Mouse (Mus musculus): ENCODE results near the gene Map4k5. TPM values are rescaled to one million over a fixed set of nuclear protein-coding genes. Genes with fewer than 3 reads are reported as not detected.

Gene Map4k5
- total RNA-seq, 2 experiments from 2014 or later, result 22.9 to 25.9 TPM

DNA sequence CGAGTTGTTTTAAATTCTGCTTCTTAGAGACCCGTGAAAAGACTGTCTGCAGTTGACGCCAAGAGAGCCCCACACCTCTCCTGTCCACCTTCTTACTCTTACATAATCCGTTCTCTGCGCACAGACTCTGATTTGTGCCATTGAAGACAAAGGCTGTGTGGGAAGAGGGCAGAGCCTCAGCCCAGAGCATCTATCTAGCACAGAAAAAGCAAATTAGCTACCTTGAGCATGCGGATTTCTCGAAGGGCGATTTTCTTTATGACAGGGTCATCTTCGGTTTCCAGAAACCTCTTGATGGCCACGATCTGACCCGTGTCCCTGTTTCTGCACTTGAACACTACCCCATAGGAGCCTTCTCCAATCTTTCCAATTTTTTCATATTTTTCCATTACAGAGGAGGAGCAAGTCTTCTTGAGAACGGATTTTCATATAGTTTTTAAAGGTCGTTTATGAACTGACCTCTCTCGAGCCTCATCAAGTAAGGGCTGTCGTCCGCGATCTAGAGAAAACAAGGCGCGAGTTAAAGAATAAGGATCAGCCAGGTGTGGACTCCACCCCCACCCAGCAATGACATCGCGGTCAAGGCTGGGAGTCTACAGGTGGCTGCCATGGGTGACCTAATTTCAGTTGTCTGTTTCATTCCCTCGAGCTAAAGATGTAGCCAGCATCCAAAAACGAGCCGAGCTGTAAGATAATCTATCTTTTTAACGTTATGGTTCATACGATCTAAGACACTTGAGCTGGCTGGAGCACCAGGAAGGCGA lies 103.1 kb downstream of the Map4k5 start:
- H3K27ac ChIP-seq, result peak overlapping the region; percentile 32; the same call in 1 of the 2 replicates
- peak overlapping the region; percentile 80 for H3K4me3 ChIP-seq
- intact Hi-C loops (cut with DNase I), result loop anchor here (5.0 kb wide), 1 partner anchor 33 kb away; no protein-coding TSS in a partner anchor
- no peak for DNase-seq
- no peak for TF ChIP-seq CTCF (IDR thresholded peaks at IDR 0.05)

DNA sequence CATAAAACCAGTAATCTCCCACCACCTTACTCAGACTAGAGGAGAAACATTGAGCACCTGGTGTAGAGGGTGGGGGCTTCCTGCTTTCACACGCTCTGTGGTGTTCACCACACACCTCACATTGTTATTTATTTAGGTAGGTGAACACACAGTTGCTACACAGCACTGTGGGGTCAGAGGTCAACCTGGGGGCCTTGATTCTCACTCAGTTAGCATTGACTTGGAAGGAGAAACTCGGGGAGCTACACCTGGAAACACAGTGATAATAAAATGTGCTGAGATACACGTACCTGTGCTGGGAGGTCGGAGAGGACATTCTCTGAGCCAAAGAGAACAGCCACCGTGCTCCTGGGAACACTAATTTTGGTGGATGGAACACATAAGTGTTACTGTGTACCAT lies 104.6 kb downstream of the Map4k5 start:
- no peak overlapping the region for H3K4me3 ChIP-seq
- DNase-seq, result no peak
- intact Hi-C loops (cut with DNase I), result no loop called here
- no peak for TF ChIP-seq CTCF (IDR thresholded peaks at IDR 0.05)
- H3K27ac ChIP-seq, result no peak overlapping the region

DNA sequence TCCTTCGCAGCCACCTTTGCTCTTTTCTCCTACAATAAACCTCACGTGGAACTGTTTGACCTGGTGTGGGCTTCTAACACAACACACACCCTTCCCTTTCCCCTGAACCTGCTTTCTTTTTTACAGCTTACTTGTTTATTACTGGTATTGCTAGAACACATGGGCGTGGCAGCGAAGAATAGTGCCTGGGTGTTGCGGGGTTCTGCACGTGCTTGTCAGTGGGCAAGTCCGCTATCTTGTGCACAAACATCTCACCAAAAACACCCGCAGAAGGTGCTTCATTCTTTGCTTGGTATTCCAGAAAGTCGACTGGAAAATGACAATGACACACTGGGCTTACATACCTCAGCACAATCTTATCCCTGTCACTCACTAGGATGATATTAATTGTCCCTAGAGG lies 107.5 kb downstream of the Map4k5 start:
- DNase-seq, result no peak
- TF ChIP-seq CTCF (IDR thresholded peaks at IDR 0.05), result no peak
- intact Hi-C loops (cut with DNase I), result no loop called here
- no peak overlapping the region for H3K27ac ChIP-seq
- H3K4me3 ChIP-seq, result no peak overlapping the region

DNA sequence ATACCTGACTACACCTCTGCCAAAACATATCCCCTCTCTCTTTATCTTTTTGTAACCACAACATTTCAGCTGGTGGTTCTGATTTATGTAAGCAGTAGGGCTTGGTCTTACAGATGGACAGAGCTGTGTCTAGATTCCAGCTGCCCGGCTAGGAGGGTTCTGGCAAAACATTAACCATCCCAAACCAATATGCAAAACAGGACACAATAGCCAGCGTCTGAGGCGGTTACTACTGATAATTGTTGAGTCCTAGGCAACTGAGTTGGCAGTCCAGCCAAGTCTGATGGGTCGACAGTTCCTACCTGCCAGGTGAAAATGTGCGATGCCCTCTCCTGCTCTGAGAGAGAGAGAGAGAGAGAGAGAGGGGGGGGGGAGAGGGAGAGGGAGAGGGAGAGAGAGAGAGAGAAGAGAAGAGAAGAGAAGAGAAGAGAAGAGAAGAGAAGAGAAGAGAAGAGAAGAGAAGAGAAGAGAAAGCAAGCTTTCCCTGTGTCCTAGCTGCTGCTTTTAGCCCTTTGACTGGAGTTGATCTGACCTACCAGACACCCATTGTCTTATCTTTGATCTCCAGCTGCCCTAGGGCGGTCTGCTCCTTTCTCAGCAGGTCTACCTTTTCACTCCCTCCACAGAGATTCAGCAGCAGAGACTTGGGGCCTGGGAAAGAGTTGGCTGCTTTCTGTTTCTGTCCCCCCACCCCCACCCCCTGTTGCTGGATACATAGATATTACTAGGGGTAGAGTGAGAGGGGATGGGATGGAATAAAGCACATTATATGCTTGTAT lies 109.6 kb downstream of the Map4k5 start:
- no peak for TF ChIP-seq CTCF (IDR thresholded peaks at IDR 0.05)
- no peak overlapping the region for H3K4me3 ChIP-seq
- H3K27ac ChIP-seq, result no peak overlapping the region
- no peak for DNase-seq
- intact Hi-C loops (cut with DNase I), result no loop called here

DNA sequence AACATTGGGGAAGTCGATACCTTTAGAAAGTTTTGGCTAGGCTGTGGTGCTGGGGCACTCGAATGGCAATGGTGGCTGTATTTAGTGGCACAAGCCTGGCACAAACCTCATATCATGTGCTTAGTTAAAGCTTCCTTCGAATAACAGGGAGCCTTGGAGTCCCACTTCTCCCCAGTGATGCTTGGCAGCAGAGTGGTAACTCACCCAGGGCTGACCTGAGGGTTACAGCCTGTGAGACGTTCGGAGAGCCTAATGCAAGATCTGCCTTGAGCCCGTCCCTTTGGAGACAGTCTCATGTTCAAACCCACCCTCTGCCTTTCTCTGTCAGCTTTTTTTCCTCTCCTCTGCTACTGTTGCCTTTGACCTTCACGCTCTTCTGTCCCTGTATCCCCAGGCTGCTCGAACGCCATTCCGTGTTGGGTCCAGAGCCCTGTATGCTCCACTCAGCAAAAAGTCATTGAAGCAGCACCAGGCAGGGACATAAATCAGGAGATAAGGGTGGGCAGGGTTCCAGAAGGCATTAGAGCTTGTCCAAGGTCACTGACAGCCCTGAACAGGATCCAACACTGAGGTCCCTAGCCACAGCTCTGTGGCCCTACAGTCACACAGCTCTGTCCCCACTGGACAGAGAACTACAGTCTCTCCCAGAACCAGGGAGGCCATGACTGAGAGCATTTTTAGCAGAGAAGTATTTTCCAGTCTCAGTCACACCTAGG lies 110.9 kb downstream of the Map4k5 start:
- Histone ChIP-seq H3K4me3 (no peak overlapping the region), H3K27ac (no peak overlapping the region)
- no peak for TF ChIP-seq CTCF (IDR thresholded peaks at IDR 0.05)
- intact Hi-C loops (cut with DNase I), result no loop called here
- DNase-seq, result no peak

DNA sequence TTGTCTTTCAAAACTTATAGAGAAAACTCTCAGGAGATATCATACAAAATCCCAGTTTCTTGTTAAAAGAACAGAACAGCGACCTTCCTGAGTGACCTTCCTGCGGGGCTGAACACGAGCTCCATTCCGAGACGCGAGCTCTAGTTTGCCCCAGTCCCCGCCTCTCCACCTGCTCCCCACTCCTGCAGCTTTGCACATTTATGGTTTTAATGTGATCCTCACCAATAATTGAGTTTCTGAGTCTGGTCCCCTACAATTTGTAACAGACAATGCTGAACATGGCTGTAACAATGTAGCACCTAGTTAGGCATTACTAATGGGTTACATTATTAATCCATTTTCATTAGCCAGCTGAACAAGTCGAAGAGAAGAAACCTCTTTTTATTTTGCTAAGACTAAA lies 111.5 kb downstream of the Map4k5 start:
- intact Hi-C loops (cut with DNase I), result no loop called here
- H3K4me3 ChIP-seq, result no peak overlapping the region
- no peak overlapping the region for H3K27ac ChIP-seq
- DNase-seq, result no peak
- TF ChIP-seq CTCF (IDR thresholded peaks at IDR 0.05), result no peak

DNA sequence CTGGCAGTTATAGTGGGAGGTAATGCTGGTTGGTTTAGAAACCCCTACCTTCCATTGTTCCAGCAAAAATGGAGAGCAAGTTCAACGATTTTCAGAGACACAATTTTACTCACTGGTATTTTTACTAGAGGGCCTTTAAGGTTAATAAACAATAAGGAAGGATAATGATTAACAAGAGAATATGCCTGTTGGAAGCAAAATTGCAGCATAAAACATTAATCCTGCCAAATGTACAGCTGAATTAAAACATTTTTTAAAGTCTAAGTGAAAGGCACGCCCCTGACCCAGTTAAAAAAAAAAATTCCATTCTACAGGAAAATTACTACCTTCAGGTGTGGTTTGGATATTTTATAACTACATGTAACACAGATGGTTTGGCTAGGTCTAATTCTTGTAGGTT lies 115.0 kb downstream of the Map4k5 start:
- Histone ChIP-seq H3K4me3 (no peak overlapping the region), H3K27ac (no peak overlapping the region)
- DNase-seq, result no peak
- TF ChIP-seq CTCF (IDR thresholded peaks at IDR 0.05), result no peak
- intact Hi-C loops (cut with DNase I), result no loop called here

DNA sequence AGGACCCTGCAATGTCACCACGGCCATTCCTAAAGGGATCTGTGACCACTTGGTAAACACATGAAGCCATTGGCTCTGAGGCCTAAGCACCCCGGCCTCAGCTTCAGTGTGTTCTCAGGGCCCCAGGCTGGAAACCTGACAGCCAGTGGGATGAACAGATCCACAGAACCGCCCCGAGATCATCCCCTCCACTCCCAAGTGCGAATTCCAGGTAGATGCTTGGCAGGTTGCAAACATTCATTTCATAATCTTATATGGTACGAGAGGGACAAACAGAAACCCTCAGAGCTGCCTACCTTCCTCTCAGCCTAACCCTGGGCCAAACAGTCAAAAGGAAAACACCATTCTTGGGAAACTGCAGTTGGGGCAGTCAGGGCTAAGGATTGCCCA lies 115.7 kb downstream of the Map4k5 start:
- DNase-seq, result no peak
- Histone ChIP-seq H3K4me3 (no peak overlapping the region), H3K27ac (no peak overlapping the region)
- no peak for TF ChIP-seq CTCF (IDR thresholded peaks at IDR 0.05)
- intact Hi-C loops (cut with DNase I), result no loop called here

DNA sequence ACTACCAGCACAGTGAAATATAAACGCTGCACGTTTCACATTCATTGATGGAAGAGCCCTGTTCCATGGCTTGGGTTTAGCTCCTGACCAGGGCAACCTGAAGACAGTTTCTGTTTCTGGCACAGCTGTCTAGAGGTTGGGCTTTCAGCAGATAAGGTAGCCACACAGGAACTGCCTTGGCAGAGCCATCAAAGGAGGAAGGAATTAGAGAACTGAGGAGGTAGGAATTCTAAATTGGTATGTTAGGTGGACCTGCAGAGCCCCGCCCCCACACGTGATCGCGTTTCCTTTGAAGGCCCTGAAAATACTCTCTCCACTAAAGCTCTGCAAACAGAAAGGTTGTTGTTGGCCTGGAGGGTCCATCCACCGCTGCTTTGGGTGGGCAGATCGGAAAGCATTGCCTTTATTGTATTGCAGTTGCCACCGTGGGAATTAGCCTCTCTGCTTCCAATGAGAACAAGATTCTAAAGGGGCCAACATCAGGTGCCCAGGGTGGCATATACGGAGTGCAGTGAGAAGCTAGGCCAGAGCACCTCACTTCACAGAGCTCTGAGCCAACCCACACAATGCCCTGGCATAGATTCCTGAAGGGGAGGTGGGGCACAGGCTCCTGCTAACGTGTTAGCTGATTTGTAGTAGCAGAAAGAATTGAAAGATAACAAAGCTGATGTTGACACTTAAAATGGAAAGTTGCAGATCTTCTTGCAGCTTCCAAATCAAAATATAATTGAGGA lies 116.2 kb downstream of the Map4k5 start:
- Histone ChIP-seq H3K4me3 (no peak overlapping the region), H3K27ac (no peak overlapping the region)
- DNase-seq, result no peak
- intact Hi-C loops (cut with DNase I), result no loop called here
- TF ChIP-seq CTCF (IDR thresholded peaks at IDR 0.05), result no peak

DNA sequence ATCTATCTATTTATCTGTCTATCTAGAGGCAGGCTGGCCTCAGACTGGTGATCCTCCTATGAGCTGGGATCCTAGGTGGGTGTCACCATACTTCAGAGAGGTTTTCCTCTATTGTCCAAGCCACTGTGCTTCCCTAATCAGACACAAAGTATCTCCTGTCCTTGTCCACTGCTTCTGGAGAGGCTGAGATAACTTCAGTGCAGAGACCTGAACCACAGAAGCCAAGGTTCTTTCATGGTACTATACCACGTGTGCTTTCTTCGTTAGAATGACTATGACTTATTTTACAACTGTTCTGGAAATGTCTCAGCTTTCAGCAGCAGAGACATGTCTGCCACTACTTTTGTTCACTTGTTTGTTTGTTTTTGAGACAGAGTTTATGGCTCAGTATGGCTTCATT lies 124.2 kb downstream of the Map4k5 start:
- Histone ChIP-seq H3K4me3 (no peak overlapping the region), H3K27ac (no peak overlapping the region)
- intact Hi-C loops (cut with DNase I), result no loop called here
- no peak for TF ChIP-seq CTCF (IDR thresholded peaks at IDR 0.05)
- DNase-seq, result no peak

DNA sequence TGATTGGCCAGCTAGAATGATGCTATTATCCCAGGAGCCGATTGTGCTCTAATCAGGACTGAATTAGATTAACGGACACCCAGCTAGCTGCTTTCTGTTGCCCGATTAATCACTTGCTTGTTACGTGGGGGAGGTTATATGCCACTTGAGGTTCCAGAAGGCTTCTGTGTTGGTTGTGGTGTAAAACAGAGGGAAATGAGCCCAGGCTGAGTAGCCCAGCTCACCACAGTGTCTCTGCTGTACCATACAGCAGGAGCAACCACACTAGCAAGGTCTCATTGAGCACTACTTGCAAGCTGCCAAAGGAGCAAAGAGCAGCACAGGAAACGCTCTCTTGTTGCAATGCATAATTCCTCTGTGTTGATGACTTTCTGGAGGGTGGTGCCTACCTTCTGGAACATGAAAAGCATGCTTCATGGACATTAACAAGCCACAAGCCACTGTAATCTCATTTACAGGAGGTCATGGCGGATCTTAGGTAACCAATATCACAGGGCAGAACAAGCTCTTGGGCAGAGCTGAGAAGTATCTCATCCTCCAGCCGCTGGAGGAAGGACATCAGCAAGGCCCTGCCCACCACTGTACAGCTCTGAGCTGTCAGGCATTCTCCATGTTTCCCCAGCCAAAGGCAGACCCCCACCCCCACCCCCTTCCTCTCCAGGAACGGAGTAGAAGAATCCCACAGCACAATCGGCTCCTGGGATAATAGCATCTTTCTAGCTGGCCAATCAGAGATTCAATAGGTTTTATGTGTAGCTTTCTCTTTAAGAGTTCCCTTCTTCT lies 125.3 kb downstream of the Map4k5 start:
- DNase-seq, result no peak

More for the DNA sequence above, 125.3 kb downstream of the Map4k5 start:
- no peak overlapping the region for H3K4me3 ChIP-seq
- intact Hi-C loops (cut with DNase I), result no loop called here
- H3K27ac ChIP-seq, result no peak overlapping the region
- TF ChIP-seq CTCF (IDR thresholded peaks at IDR 0.05), result no peak

Data from gastrocnemius, adult 2 months (tissue).